Mouse (Mus musculus) CH12.LX (cell line): ENCODE data around the gene Spsb4. TPM values are rescaled to one million over a fixed set of nuclear protein-coding genes. Genes with fewer than 3 reads are reported as not detected.
A peak's percentile ranks its signal among the peaks of the same experiment; 100 is the strongest.

Experiments used
- DNase-seq: peaks from one replicate; pipeline ENCODE4 v3.0.0-alpha.2; 2013; ENCODE audit errors: extremely low read depth
- H3K27ac ChIP-seq: 2 replicates; pipeline ENCODE4 v1.5.1; 2012; ENCODE audit warnings: low read depth, mild to moderate bottlenecking, control low read depth, moderate library complexity; ENCODE audit not compliant: insufficient read depth
- H3K27me3 ChIP-seq: replicated peaks from 2 replicates; pipeline ENCODE3; 2012; ENCODE audit warnings: inconsistent platforms
- H3K36me3 ChIP-seq, 2 experiments: replicated peaks in 1 of 2; 2 replicates each; pipeline versions ENCODE3 to v1.6.1; 2012; ENCODE audit warnings: inconsistent platforms in 1 of 2, low read length in 1 of 2, mild to moderate bottlenecking in 1 of 2, mixed read lengths in 1 of 2, moderate library complexity in 1 of 2; ENCODE audit not compliant: control insufficient read depth in 1 of 2, insufficient read depth in 1 of 2
- H3K4me1 ChIP-seq, 2 experiments: 2 replicates each; pipeline ENCODE4 v1.6.1; 2012; ENCODE audit warnings: inconsistent platforms in 1 of 2, moderate library complexity in 1 of 2; ENCODE audit not compliant: insufficient read depth in 2 of 2, control insufficient read depth in 1 of 2
- H3K4me2 ChIP-seq: 2 replicates; pipeline ENCODE4 v1.6.1; 2012; ENCODE audit warnings: low read depth, mild to moderate bottlenecking, control low read depth; ENCODE audit not compliant: poor library complexity, insufficient read depth, severe bottlenecking
- H3K4me3 ChIP-seq, 3 experiments: fragments of 150-350 bp in 1 of 3; sonication (generic) in 1 of 3; replicated peaks in 1 of 3; 2 replicates each; pipeline versions ENCODE3 to v1.5.1; 2011 to 2012; ENCODE audit warnings: low read depth in 2 of 3, low read length in 2 of 3, mild to moderate bottlenecking in 2 of 3, moderate library complexity in 2 of 3, control low read depth in 1 of 3, improper control_type of control experiment in 1 of 3, inconsistent platforms in 1 of 3, mixed read lengths in 1 of 3; ENCODE audit not compliant: poor library complexity in 1 of 3
- H3K79me2 ChIP-seq: replicated peaks from 2 replicates; pipeline ENCODE4 v1.6.1; 2012; ENCODE audit warnings: mild to moderate bottlenecking, moderate library complexity; ENCODE audit not compliant: control insufficient read depth, poor library complexity, insufficient read depth, severe bottlenecking; ENCODE audit errors: extremely low read depth
- H3K9ac ChIP-seq: 2 replicates; pipeline ENCODE4 v1.6.1; 2012; ENCODE audit warnings: low read depth, mild to moderate bottlenecking, control low read depth, moderate library complexity; ENCODE audit not compliant: insufficient read depth
- H3K9me3 ChIP-seq: replicated peaks from 2 replicates; pipeline ENCODE3; 2012; ENCODE audit warnings: low read length, inconsistent platforms, mixed read lengths
- CHD1 ChIP-seq: IDR thresholded peaks from 2 replicates; pipeline ENCODE4 v1.6.1; 2012; ENCODE audit warnings: low read depth, low read length, improper control_type of control experiment, inconsistent platforms
- CTCF ChIP-seq, 2 experiments: IDR thresholded peaks in 1 of 2; conservative IDR thresholded peaks in 1 of 2; 2 replicates each; pipeline ENCODE4 v1.5.1; 2011 to 2012; ENCODE audit warnings: low read depth in 2 of 2, low read length in 2 of 2, improper control_type of control experiment in 1 of 2, inconsistent platforms in 1 of 2, mild to moderate bottlenecking in 1 of 2, moderate library complexity in 1 of 2
- E2F4 ChIP-seq: IDR thresholded peaks from 2 replicates; pipeline ENCODE4 v1.6.1; 2011; ENCODE audit warnings: low read depth, low read length, improper control_type of control experiment; ENCODE audit not compliant: insufficient replicate concordance
- ETS1 ChIP-seq: conservative IDR thresholded peaks from 2 replicates; pipeline ENCODE4 v1.6.1; 2012; ENCODE audit warnings: low read depth, mild to moderate bottlenecking, inconsistent platforms, low read length, improper control_type of control experiment, moderate library complexity
- HCFC1 ChIP-seq: IDR thresholded peaks from 2 replicates; pipeline ENCODE4 v1.6.1; 2012; ENCODE audit warnings: low read depth, mild to moderate bottlenecking, inconsistent platforms, low read length, improper control_type of control experiment
- IRF4 ChIP-seq: IDR thresholded peaks from 2 replicates; pipeline ENCODE4 v1.6.1; 2014; ENCODE audit warnings: low read depth, mild to moderate bottlenecking, inconsistent platforms, low read length, improper control_type of control experiment
- JUN ChIP-seq: IDR thresholded peaks from 2 replicates; pipeline ENCODE4 v1.6.1; 2011; ENCODE audit warnings: low read depth, mild to moderate bottlenecking, low read length, improper control_type of control experiment, moderate library complexity; ENCODE audit not compliant: insufficient read depth
- JUND ChIP-seq: conservative IDR thresholded peaks from 2 replicates; pipeline ENCODE4 v1.6.1; 2011; ENCODE audit warnings: low read depth, low read length, improper control_type of control experiment
- KAT2A ChIP-seq: IDR thresholded peaks from 2 replicates; pipeline ENCODE4 v1.6.1; 2012; ENCODE audit warnings: low read length, improper control_type of control experiment, inconsistent platforms; ENCODE audit not compliant: insufficient replicate concordance
- MAFK ChIP-seq: IDR thresholded peaks from 2 replicates; pipeline ENCODE4 v1.6.1; 2011; ENCODE audit warnings: low read length, improper control_type of control experiment; ENCODE audit not compliant: insufficient replicate concordance
- MAX ChIP-seq: IDR thresholded peaks from 2 replicates; pipeline ENCODE4 v1.6.1; 2011; ENCODE audit warnings: low read length, improper control_type of control experiment
- MXI1 ChIP-seq: IDR thresholded peaks from 2 replicates; pipeline ENCODE4 v1.6.1; 2011; ENCODE audit warnings: mild to moderate bottlenecking, low read depth, low read length, improper control_type of control experiment
- NRF1 ChIP-seq: IDR thresholded peaks from 2 replicates; pipeline ENCODE4 v1.6.1; 2014; ENCODE audit warnings: low read depth, mild to moderate bottlenecking, inconsistent platforms, low read length, improper control_type of control experiment, moderate library complexity
- POLR2A ChIP-seq: IDR thresholded peaks from 2 replicates; pipeline ENCODE4 v1.6.1; 2011; ENCODE audit warnings: low read depth, mild to moderate bottlenecking, improper control_type of control experiment, low read length
- RAD21 ChIP-seq: IDR thresholded peaks from 2 replicates; pipeline ENCODE4 v1.6.1; 2011; ENCODE audit warnings: low read depth, mild to moderate bottlenecking, low read length, improper control_type of control experiment, moderate library complexity
- SIN3A ChIP-seq: IDR thresholded peaks from 2 replicates; pipeline ENCODE4 v1.6.1; 2012; ENCODE audit warnings: low read length, improper control_type of control experiment, inconsistent platforms
- TCF12 ChIP-seq: IDR thresholded peaks from 2 replicates; pipeline ENCODE4 v1.6.1; 2014; ENCODE audit warnings: low read depth, mild to moderate bottlenecking, inconsistent platforms, low read length, improper control_type of control experiment
- USF1 ChIP-seq: IDR thresholded peaks from 2 replicates; pipeline ENCODE4 v1.6.1; 2014; ENCODE audit warnings: low read depth, mild to moderate bottlenecking, inconsistent platforms, low read length, improper control_type of control experiment
- USF2 ChIP-seq: conservative IDR thresholded peaks from 2 replicates; pipeline ENCODE4 v1.6.1; 2011; ENCODE audit warnings: low read depth, low read length, improper control_type of control experiment
- ZC3H11A ChIP-seq: IDR thresholded peaks from 2 replicates; pipeline ENCODE4 v1.6.1; 2012; ENCODE audit warnings: low read depth, mild to moderate bottlenecking, inconsistent platforms, low read length, improper control_type of control experiment
- ZMIZ1 ChIP-seq: IDR thresholded peaks from 2 replicates; pipeline ENCODE4 v1.6.1; 2012; ENCODE audit warnings: low read depth, mild to moderate bottlenecking, inconsistent platforms, low read length, improper control_type of control experiment
- ZNF384 ChIP-seq: IDR thresholded peaks from 2 replicates; pipeline ENCODE4 v1.6.1; 2012; ENCODE audit warnings: low read depth, low read length, improper control_type of control experiment, inconsistent platforms
- dilution Hi-C: fragments of 300-500 bp; cut with MboI; formaldehyde crosslinking; loops from 2 replicates; pipeline ENCODE4 v1.14.3; 2020; ENCODE audit warnings: low sequenced_read_pairs; ENCODE audit not compliant: extremely low pct_unique_long_range_greater_than_20kb, extremely low pct_ligation_motif_present
- in situ Hi-C: fragments of 300-500 bp; cut with MboI; formaldehyde crosslinking; loops from 3 replicates; pipeline ENCODE4 v1.14.3; 2019; ENCODE audit warnings: low sequenced_read_pairs, low pct_ligation_motif_present, low pct_unique_long_range_greater_than_20kb, mixed read lengths
- polyA plus RNA-seq: library from polyadenylated mRNA; unstranded; fragments of >175 nt; gene quantifications from 2 replicates; pipeline ENCODE4 v1.2.1, GENCODE M21; 2012; ENCODE audit warnings: low read depth; ENCODE audit not compliant: insufficient read length
- total RNA-seq, 2 experiments: library from RNA; depleted of rRNA; stranded (reverse); fragments of 300-350 nt in 1 of 2; fragments of >200 nt in 1 of 2; gene quantifications; 2 replicates each; pipeline ENCODE4 v1.2.3; 2012 to 2014

The Spsb4 gene
- total and polyA plus RNA-seq, 3 experiments, result not detected

DNA sequence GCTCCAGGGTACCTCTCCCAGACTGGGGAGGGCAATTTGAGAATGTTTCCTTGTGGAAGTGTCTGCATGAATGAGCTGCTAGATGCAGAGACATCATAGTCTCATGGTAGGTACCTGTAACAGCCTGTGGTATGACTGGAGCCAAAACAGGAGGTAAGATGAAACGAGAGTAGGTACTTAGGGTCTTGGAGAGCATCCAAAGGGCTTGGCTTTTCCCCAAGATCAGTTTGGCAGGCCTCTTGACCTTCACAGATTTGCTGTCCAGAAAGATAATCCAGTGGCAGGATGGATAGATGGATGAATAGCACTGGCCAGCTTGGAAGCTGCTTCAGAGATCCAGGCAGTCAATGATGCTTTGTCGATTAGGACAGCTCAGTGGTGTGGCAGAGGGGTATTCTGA, 1.0 kb upstream of the Spsb4 start:
- Histone ChIP-seq H3K9ac (no peak overlapping the region), H3K79me2 (no peaks in the 10 kb centered on the region), H3K36me3 (no peaks in the 10 kb centered on the region), H3K4me1 (peaks cover 0 to 3% of the 10 kb centered on the region in 2 experiments; a peak in 1 of 4 replicates), H3K4me2 (no peak overlapping the region), H3K9me3 (peaks cover 8% of the 10 kb centered on the region), H3K27ac (no peak overlapping the region), H3K27me3 (peaks cover 56% of the 10 kb centered on the region), H3K4me3 (no peak overlapping the region)
- in situ Hi-C loops (no loop called here), dilution Hi-C loops (no loop called here)
- TF ChIP-seq TCF12 (no peak), SIN3A (no peak), ZMIZ1 (no peak), MXI1 (no peak), JUN (no peak), KAT2A (no peak), USF1 (no peak), ZNF384 (no peak)
- no peak for DNase-seq

DNA sequence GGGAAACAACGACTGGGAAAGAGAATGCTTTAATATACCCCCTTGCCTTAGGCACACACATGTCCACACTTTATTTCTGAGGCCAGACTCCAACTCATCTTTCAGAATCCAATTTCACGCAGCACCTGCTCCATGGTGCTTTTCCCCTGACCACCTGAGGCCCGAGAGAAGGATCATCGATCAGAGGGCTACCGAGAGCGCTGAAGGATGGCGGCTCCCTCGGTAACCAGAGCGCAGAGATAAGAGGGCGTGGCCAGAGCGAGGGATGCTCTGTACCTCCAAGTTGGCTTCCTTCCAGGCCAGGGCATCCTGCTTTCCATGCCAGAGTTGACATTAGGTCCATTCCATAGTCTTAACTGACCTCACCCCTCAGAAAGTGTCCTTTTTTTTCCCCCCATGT, 588 bp upstream of the Spsb4 start:
- in situ Hi-C loops, result no loop called here

More for the DNA sequence above, 588 bp upstream of the Spsb4 start:
- Histone ChIP-seq H3K9me3 (peaks cover 8% of the 10 kb centered on the region), H3K27me3 (peaks cover 57% of the 10 kb centered on the region), H3K4me3 (no peak overlapping the region), H3K4me1 (peaks cover 0 to 3% of the 10 kb centered on the region in 2 experiments; a peak in 1 of 4 replicates), H3K9ac (no peak overlapping the region), H3K79me2 (no peaks in the 10 kb centered on the region), H3K36me3 (no peaks in the 10 kb centered on the region), H3K27ac (no peak overlapping the region), H3K4me2 (peak overlapping the region; percentile 44; the same call in 1 of the 2 replicates)
- dilution Hi-C loops, result no loop called here
- no peak for DNase-seq
- TF ChIP-seq ETS1, result no peak
- no peak for TF ChIP-seq HCFC1
- no peak for TF ChIP-seq MXI1
- TF ChIP-seq ZNF384, result no peak
- TF ChIP-seq POLR2A, result no peak
- no peak for TF ChIP-seq CTCF (conservative IDR thresholded peaks at IDR 0.05 in 1 of 2, IDR thresholded peaks at IDR 0.05 in 1 of 2; ENCODE audit: low read depth in 2 of 2, low read length in 2 of 2)
- no peak for TF ChIP-seq MAFK
- no peak for TF ChIP-seq MAX
- TF ChIP-seq IRF4, result no peak
- TF ChIP-seq CHD1, result no peak
- TF ChIP-seq ZC3H11A, result no peak
- no peak for TF ChIP-seq ZMIZ1
- TF ChIP-seq RAD21, result no peak
- TF ChIP-seq NRF1, result no peak
- TF ChIP-seq USF2, result no peak
- TF ChIP-seq JUND, result no peak
- TF ChIP-seq JUN, result no peak
- TF ChIP-seq SIN3A, result no peak
- TF ChIP-seq E2F4, result no peak
